Mouse (Mus musculus) kidney, adult 2 months (tissue): ENCODE data around the gene Cpa1.

ENCODE experiments used
- CTCF ChIP-seq: fragments of 200-500 bp; conservative IDR thresholded peaks from 2 replicates; pipeline ENCODE4 v1.5.1; 2011; ENCODE audit warnings: low read depth, mild to moderate bottlenecking, control low read depth, low read length, moderate library complexity, mixed read lengths; ENCODE audit not compliant: insufficient read depth, insufficient read length
- POLR2A ChIP-seq: fragments of 200-500 bp; IDR thresholded peaks from one replicate; pipeline ENCODE4 v1.6.1; 2011; ENCODE audit warnings: low read depth, low read length, control low read depth

GRCm38 (mm10) chr6:30594364-30594763, 44.7 kb upstream of the Cpa1 start:
- TF ChIP-seq POLR2A (no peak), CTCF (no peak)
